Mouse (Mus musculus) ES-E14 (cell line): Measurements from ENCODE around the gene Gm49358.

Experiments used
- CHD2 ChIP-seq: IDR thresholded peaks from 2 replicates; pipeline ENCODE4 v1.6.1; 2014; ENCODE audit warnings: mild to moderate bottlenecking, low read depth, low read length, inconsistent platforms
- HCFC1 ChIP-seq: IDR thresholded peaks from 2 replicates; pipeline ENCODE4 v1.6.1; 2012; ENCODE audit warnings: low read length, inconsistent platforms, borderline replicate concordance; ENCODE audit not compliant: insufficient read depth
- ZC3H11A ChIP-seq: IDR thresholded peaks from 2 replicates; pipeline ENCODE4 v1.6.1; 2012; ENCODE audit warnings: low read depth, mild to moderate bottlenecking, inconsistent platforms, low read length, borderline replicate concordance

- TF ChIP-seq CHD2 (no peak), HCFC1 (no peak), ZC3H11A (no peak)
Observed at GRCm38 (mm10) chr10:86778398-86779116, 14.8 kb downstream of the Gm49358 start, which contains the start of gene Nt5dc3.
